Mouse (Mus musculus): ENCODE results near the gene Syt16.

GRCm38 (mm10) chr12:74238806-74239205 lies 241.3 kb downstream of the Syt16 start:
- no peak for TF ChIP-seq CTCF (IDR thresholded peaks at IDR 0.05; ENCODE audit: low read depth)
- no peak for TF ChIP-seq EP300 (IDR thresholded peaks at IDR 0.05; ENCODE audit: low read depth)

All from liver, postnatal 0 days (tissue).